Mouse (Mus musculus): ENCODE results near the gene E130208F15Rik. TPM values are rescaled to one million over a fixed set of nuclear protein-coding genes. Genes with fewer than 3 reads are reported as not detected.

E130208F15Rik gene
- polyA plus RNA-seq, 1 experiment from 2014 or later = 3.3 TPM

- ATAC-seq (ENCODE audit: low FRiP score) (no peak), DNase-seq (ENCODE audit: low spot score) (no peak)
- H3K4me3 ChIP-seq (ENCODE audit: low read depth, low read length) = peak within 1 kb of the TSS; percentile 13; the same call in 1 of the 2 replicates
- no peak within 1 kb of the TSS for H3K27ac ChIP-seq (ENCODE audit: low read depth, low read length)
- H3K27me3 ChIP-seq (ENCODE audit: control insufficient read depth, insufficient read depth, low read length) = no peaks in the 10 kb centered on the region
- no peaks in the 10 kb centered on the region for H3K9me3 ChIP-seq (ENCODE audit: control insufficient read depth, low read length)
- no peaks in the 10 kb centered on the region; the same call in 1 of the 2 replicates for H3K36me3 ChIP-seq (ENCODE audit: control insufficient read depth, insufficient read depth, low read length)
- H3K4me2 ChIP-seq (replicated peaks; ENCODE audit: low read depth, low read length) = peak within 1 kb of the TSS; percentile 18
- no peaks in the 10 kb centered on the region for H3K4me1 ChIP-seq (replicated peaks; ENCODE audit: control insufficient read depth, insufficient read depth, low read length)
- H3K9ac ChIP-seq (ENCODE audit: low read depth, low read length) = no peak within 1 kb of the TSS
- 6% methylated on average over 9 of the region's 9 CpGs for WGBS
Observed at GRCm38 (mm10) chr7:30314721-30315155, 6.8 kb upstream of the E130208F15Rik start, which contains the start of gene Syne4. Gene Syne4 (plus strand): TSS chr7:30314807.

GRCm38 (mm10) chr7:30315559-30316529 is 5.7 kb upstream of the E130208F15Rik start:
- no peak overlapping the region for H3K4me2 ChIP-seq (replicated peaks; ENCODE audit: low read depth, low read length)
- no peaks in the 10 kb centered on the region for H3K4me1 ChIP-seq (replicated peaks; ENCODE audit: control insufficient read depth, insufficient read depth, low read length)
- H3K4me3 ChIP-seq (ENCODE audit: low read depth, low read length) = no peak overlapping the region
- ATAC-seq (ENCODE audit: low FRiP score) = no peak
- no peak for DNase-seq (ENCODE audit: low spot score)
- H3K27ac ChIP-seq (ENCODE audit: low read depth, low read length) = no peak overlapping the region
- H3K9ac ChIP-seq (ENCODE audit: low read depth, low read length) = no peak overlapping the region
- H3K36me3 ChIP-seq (ENCODE audit: control insufficient read depth, insufficient read depth, low read length) = no peaks in the 10 kb centered on the region; the same call in 1 of the 2 replicates
- no peaks in the 10 kb centered on the region for H3K27me3 ChIP-seq (ENCODE audit: control insufficient read depth, insufficient read depth, low read length)
- no peaks in the 10 kb centered on the region for H3K9me3 ChIP-seq (ENCODE audit: control insufficient read depth, low read length)
- 84% methylated on average over 13 of the region's 13 CpGs for WGBS

GRCm38 (mm10) chr7:30318142-30318541 is 3.4 kb upstream of the E130208F15Rik start:
- H3K36me3 ChIP-seq (ENCODE audit: control insufficient read depth, insufficient read depth, low read length) = no peaks in the 10 kb centered on the region
- no peak overlapping the region for H3K4me2 ChIP-seq (replicated peaks; ENCODE audit: low read depth, low read length)
- ATAC-seq (ENCODE audit: low FRiP score) = no peak
- DNase-seq (ENCODE audit: low spot score) = no peak
- no peak overlapping the region for H3K9ac ChIP-seq (ENCODE audit: low read depth, low read length)
- 91% methylated on average over 3 of the region's 3 CpGs for whole genome bisulfite sequencing
- no peaks in the 10 kb centered on the region for H3K27me3 ChIP-seq (ENCODE audit: control insufficient read depth, insufficient read depth, low read length)
- no peaks in the 10 kb centered on the region for H3K9me3 ChIP-seq (ENCODE audit: control insufficient read depth, low read length)
- no peak overlapping the region for H3K27ac ChIP-seq (ENCODE audit: low read depth, low read length)
- H3K4me3 ChIP-seq (ENCODE audit: low read depth, low read length) = no peak overlapping the region
- H3K4me1 ChIP-seq (replicated peaks; ENCODE audit: control insufficient read depth, insufficient read depth, low read length) = no peaks in the 10 kb centered on the region

- ATAC-seq (ENCODE audit: low FRiP score) (no peak), DNase-seq (ENCODE audit: low spot score) (no peak)
- Histone ChIP-seq H3K36me3 (ENCODE audit: control insufficient read depth, insufficient read depth, low read length) (no peaks in the 10 kb centered on the region), H3K27me3 (ENCODE audit: control insufficient read depth, insufficient read depth, low read length) (no peaks in the 10 kb centered on the region), H3K27ac (ENCODE audit: low read depth, low read length) (no peak overlapping the region), H3K9ac (ENCODE audit: low read depth, low read length) (peak overlapping the region; percentile 91), H3K4me2 (replicated peaks; ENCODE audit: low read depth, low read length) (peak overlapping the region; percentile 84), H3K4me3 (ENCODE audit: low read depth, low read length) (peak overlapping the region; percentile 87; the same call in 1 of the 2 replicates), H3K9me3 (ENCODE audit: control insufficient read depth, low read length) (no peaks in the 10 kb centered on the region), H3K4me1 (replicated peaks; ENCODE audit: control insufficient read depth, insufficient read depth, low read length) (no peaks in the 10 kb centered on the region)
- 85% methylated on average over 2 of the region's 2 CpGs for WGBS
Observed at GRCm38 (mm10) chr7:30320946-30321345, 594 bp upstream of the E130208F15Rik start.

GRCm38 (mm10) chr7:30322285-30322667 is 736 bp downstream of the E130208F15Rik start:
- Histone ChIP-seq H3K9ac (ENCODE audit: low read depth, low read length) (peak overlapping the region; percentile 91), H3K4me1 (replicated peaks; ENCODE audit: control insufficient read depth, insufficient read depth, low read length) (no peaks in the 10 kb centered on the region)
- under 1% methylated on average over 20 of the region's 20 CpGs for WGBS

GRCm38 (mm10) chr7:30322865-30323264 is 1.3 kb downstream of the E130208F15Rik start:
- Histone ChIP-seq H3K9ac (ENCODE audit: low read depth, low read length) (peak overlapping the region; percentile 42; the same call in 1 of the 2 replicates), H3K27me3 (ENCODE audit: control insufficient read depth, insufficient read depth, low read length) (no peaks in the 10 kb centered on the region), H3K4me1 (replicated peaks; ENCODE audit: control insufficient read depth, insufficient read depth, low read length) (no peaks in the 10 kb centered on the region), H3K27ac (ENCODE audit: low read depth, low read length) (no peak overlapping the region), H3K36me3 (ENCODE audit: control insufficient read depth, insufficient read depth, low read length) (no peaks in the 10 kb centered on the region), H3K9me3 (ENCODE audit: control insufficient read depth, low read length) (no peaks in the 10 kb centered on the region), H3K4me2 (replicated peaks; ENCODE audit: low read depth, low read length) (peak overlapping the region; percentile 84), H3K4me3 (ENCODE audit: low read depth, low read length) (peak overlapping the region; percentile 87)
- 45% methylated on average over 6 of the region's 6 CpGs for whole genome bisulfite sequencing
- DNase-seq (ENCODE audit: low spot score) = no peak
- ATAC-seq (ENCODE audit: low FRiP score) = 0 out of 2 replicates have a peak, but pooled peaks have one; percentile 1

More at GRCm38 (mm10) chr7:30322285-30322667, 736 bp downstream of the E130208F15Rik start:
- Histone ChIP-seq H3K36me3 (ENCODE audit: control insufficient read depth, insufficient read depth, low read length) (no peaks in the 10 kb centered on the region), H3K27me3 (ENCODE audit: control insufficient read depth, insufficient read depth, low read length) (no peaks in the 10 kb centered on the region), H3K9me3 (ENCODE audit: control insufficient read depth, low read length) (no peaks in the 10 kb centered on the region), H3K27ac (ENCODE audit: low read depth, low read length) (peak overlapping the region; percentile 67), H3K4me2 (replicated peaks; ENCODE audit: low read depth, low read length) (peak overlapping the region; percentile 84), H3K4me3 (ENCODE audit: low read depth, low read length) (peak overlapping the region; percentile 87)
- ATAC-seq (ENCODE audit: low FRiP score) (peak; percentile 99), DNase-seq (ENCODE audit: low spot score) (peak; percentile 95)

- Histone ChIP-seq H3K4me3 (ENCODE audit: low read depth, low read length) (peak within 1 kb of the TSS; percentile 87), H3K4me1 (replicated peaks; ENCODE audit: control insufficient read depth, insufficient read depth, low read length) (no peaks in the 10 kb centered on the region), H3K9ac (ENCODE audit: low read depth, low read length) (peak within 1 kb of the TSS; percentile 42; the same call in 1 of the 2 replicates), H3K36me3 (ENCODE audit: control insufficient read depth, insufficient read depth, low read length) (no peaks in the 10 kb centered on the region), H3K9me3 (ENCODE audit: control insufficient read depth, low read length) (no peaks in the 10 kb centered on the region), H3K4me2 (replicated peaks; ENCODE audit: low read depth, low read length) (peak within 1 kb of the TSS; percentile 84), H3K27me3 (ENCODE audit: control insufficient read depth, insufficient read depth, low read length) (no peaks in the 10 kb centered on the region), H3K27ac (ENCODE audit: low read depth, low read length) (no peak within 1 kb of the TSS)
- 77% methylated on average over 3 of the region's 3 CpGs for WGBS
- ATAC-seq (ENCODE audit: low FRiP score) (no peak), DNase-seq (ENCODE audit: low spot score) (no peak)
Observed at GRCm38 (mm10) chr7:30323795-30324194, 2.3 kb downstream of the E130208F15Rik start, which contains the start of gene Sdhaf1. Gene Sdhaf1 (minus strand): TSS chr7:30323895.

GRCm38 (mm10) chr7:30324300-30324944 is 2.9 kb downstream of the E130208F15Rik start:
- Histone ChIP-seq H3K36me3 (ENCODE audit: control insufficient read depth, insufficient read depth, low read length) (no peaks in the 10 kb centered on the region), H3K9me3 (ENCODE audit: control insufficient read depth, low read length) (no peaks in the 10 kb centered on the region), H3K4me1 (replicated peaks; ENCODE audit: control insufficient read depth, insufficient read depth, low read length) (no peaks in the 10 kb centered on the region), H3K9ac (ENCODE audit: low read depth, low read length) (no peak overlapping the region), H3K4me3 (ENCODE audit: low read depth, low read length) (no peak overlapping the region), H3K4me2 (replicated peaks; ENCODE audit: low read depth, low read length) (no peak overlapping the region), H3K27ac (ENCODE audit: low read depth, low read length) (no peak overlapping the region), H3K27me3 (ENCODE audit: control insufficient read depth, insufficient read depth, low read length) (no peaks in the 10 kb centered on the region)
- DNase-seq (ENCODE audit: low spot score) (no peak), ATAC-seq (ENCODE audit: low FRiP score) (no peak)
- WGBS = 85% methylated on average over 5 of the region's 5 CpGs
